Mouse (Mus musculus) myocyte (in vitro differentiated cells): ENCODE results near the gene Sin3b. TPM values are rescaled to one million over a fixed set of nuclear protein-coding genes. Genes with fewer than 3 reads are reported as not detected.

ENCODE experiments used
- H3K27me3 ChIP-seq: one replicate; pipeline ENCODE4 v1.6.1; 2011; ENCODE audit not compliant: control insufficient read depth, insufficient read depth, insufficient read length
- H3K36me3 ChIP-seq: one replicate; pipeline ENCODE4 v1.6.1; 2011; ENCODE audit not compliant: control insufficient read depth, insufficient read depth
- H3K4me2 ChIP-seq: one replicate; pipeline ENCODE4 v1.6.1; 2011; ENCODE audit warnings: low read depth, control low read depth
- H3K4me3 ChIP-seq: one replicate; pipeline ENCODE4 v1.5.1; 2011; ENCODE audit warnings: mild to moderate bottlenecking, control low read depth, moderate library complexity
- H3K79me2 ChIP-seq: one replicate; pipeline ENCODE4 v1.6.1; 2011; ENCODE audit not compliant: control insufficient read depth, insufficient read depth
- H3ac ChIP-seq: one replicate; pipeline ENCODE4 v1.6.1; 2011; ENCODE audit not compliant: control insufficient read depth, insufficient read length
- CEBPB ChIP-seq: IDR thresholded peaks from 2 replicates; pipeline ENCODE4 v1.6.1; 2011; ENCODE audit warnings: mild to moderate bottlenecking, moderate library complexity; ENCODE audit not compliant: poor library complexity, insufficient read depth, severe bottlenecking
- E2F4 ChIP-seq: IDR thresholded peaks from one replicate; pipeline ENCODE4 v1.6.1; 2011; ENCODE audit warnings: mild to moderate bottlenecking, control low read depth, moderate library complexity; ENCODE audit not compliant: insufficient read depth
- MAX ChIP-seq: IDR thresholded peaks from one replicate; pipeline ENCODE4 v1.6.1; 2011; ENCODE audit warnings: low read depth, mild to moderate bottlenecking, control low read depth
- MYOD1 ChIP-seq, 3 experiments: IDR thresholded peaks; one replicate each; pipeline ENCODE4 v1.6.1; 2011; ENCODE audit warnings: control low read depth in 2 of 3, low read depth in 2 of 3, mild to moderate bottlenecking in 2 of 3, moderate library complexity in 1 of 3; ENCODE audit not compliant: insufficient read length in 2 of 3, control insufficient read depth in 1 of 3
- MYOG ChIP-seq, 3 experiments: IDR thresholded peaks; one replicate each; pipeline ENCODE4 v1.6.1; 2011; ENCODE audit warnings: control low read depth in 2 of 3, low read depth in 2 of 3, mild to moderate bottlenecking in 2 of 3; ENCODE audit not compliant: insufficient read length in 2 of 3, control insufficient read depth in 1 of 3, insufficient read depth in 1 of 3
- POLR2A ChIP-seq: IDR thresholded peaks from one replicate; pipeline ENCODE4 v1.6.1; 2011; ENCODE audit warnings: low read depth, mild to moderate bottlenecking, control low read depth, moderate library complexity; ENCODE audit not compliant: insufficient read length
- POLR2AphosphoS2 ChIP-seq: IDR thresholded peaks from one replicate; pipeline ENCODE4 v1.6.1; 2011; ENCODE audit warnings: low read depth, control low read depth; ENCODE audit not compliant: insufficient read length
- REST ChIP-seq: IDR thresholded peaks from one replicate; pipeline ENCODE4 v1.6.1; 2011; ENCODE audit warnings: mild to moderate bottlenecking, control low read depth, moderate library complexity; ENCODE audit not compliant: insufficient read depth, insufficient read length
- SRF ChIP-seq: IDR thresholded peaks from one replicate; pipeline ENCODE4 v1.6.1; 2011; ENCODE audit warnings: low read depth; ENCODE audit not compliant: control insufficient read depth, insufficient read length
- TCF12 ChIP-seq: IDR thresholded peaks from one replicate; pipeline ENCODE4 v1.6.1; 2011; ENCODE audit warnings: mild to moderate bottlenecking, control low read depth; ENCODE audit not compliant: poor library complexity, insufficient read depth, severe bottlenecking
- TCF3 ChIP-seq: IDR thresholded peaks from one replicate; pipeline ENCODE4 v1.6.1; 2011; ENCODE audit warnings: low read depth, control low read depth; ENCODE audit not compliant: insufficient read length
- USF1 ChIP-seq: IDR thresholded peaks from one replicate; pipeline ENCODE4 v1.6.1; 2011; ENCODE audit warnings: low read depth, mild to moderate bottlenecking, control low read depth, moderate library complexity
- polyA plus RNA-seq: library from polyadenylated mRNA; unstranded; fragments of >200 nt; fragmentation: generic; extraction: Trizol; gene quantifications from one replicate; pipeline ENCODE4 v1.2.1, GENCODE M21; 2012; ENCODE audit warnings: missing spikeins

Sin3b gene
- polyA plus RNA-seq, 1 experiment = 155 TPM

- TF ChIP-seq CEBPB (no peak), USF1 (no peak), MYOG (IDR thresholded peaks at IDR 0.05; ENCODE audit: control insufficient read depth in 1 of 3, insufficient read depth in 1 of 3, insufficient read length in 2 of 3, low read depth in 2 of 3) (no peak), TCF3 (no peak), SRF (no peak), POLR2A (no peak), POLR2AphosphoS2 (no peak), E2F4 (no peak), TCF12 (no peak), MAX (no peak), MYOD1 (IDR thresholded peaks at IDR 0.05; ENCODE audit: control insufficient read depth in 1 of 3, insufficient read length in 2 of 3, low read depth in 2 of 3) (no peak), REST (no peak)
- Histone ChIP-seq H3ac (no peak overlapping the region), H3K27me3 (no peaks in the 10 kb centered on the region), H3K4me3 (no peak overlapping the region), H3K4me2 (no peak overlapping the region), H3K36me3 (peaks cover 42% of the 10 kb centered on the region), H3K79me2 (no peaks in the 10 kb centered on the region)
These were observed 13.8 kb downstream of the Sin3b start for GRCm38 (mm10) chr8:72736868-72737267.

- H3K4me2 ChIP-seq = no peak overlapping the region
- peak in 1 of 3 experiments; percentile 21 for TF ChIP-seq MYOD1 (IDR thresholded peaks at IDR 0.05; ENCODE audit: control insufficient read depth in 1 of 3, insufficient read length in 2 of 3, low read depth in 2 of 3)
- no peak for TF ChIP-seq POLR2AphosphoS2
- TF ChIP-seq TCF12 = no peak
- no peaks in the 10 kb centered on the region for H3K79me2 ChIP-seq
- peaks cover 48% of the 10 kb centered on the region for H3K36me3 ChIP-seq
- no peak overlapping the region for H3ac ChIP-seq
- no peak overlapping the region for H3K4me3 ChIP-seq
- no peaks in the 10 kb centered on the region for H3K27me3 ChIP-seq
These were observed 23.0 kb downstream of the Sin3b start for GRCm38 (mm10) chr8:72746061-72746460.

DNA sequence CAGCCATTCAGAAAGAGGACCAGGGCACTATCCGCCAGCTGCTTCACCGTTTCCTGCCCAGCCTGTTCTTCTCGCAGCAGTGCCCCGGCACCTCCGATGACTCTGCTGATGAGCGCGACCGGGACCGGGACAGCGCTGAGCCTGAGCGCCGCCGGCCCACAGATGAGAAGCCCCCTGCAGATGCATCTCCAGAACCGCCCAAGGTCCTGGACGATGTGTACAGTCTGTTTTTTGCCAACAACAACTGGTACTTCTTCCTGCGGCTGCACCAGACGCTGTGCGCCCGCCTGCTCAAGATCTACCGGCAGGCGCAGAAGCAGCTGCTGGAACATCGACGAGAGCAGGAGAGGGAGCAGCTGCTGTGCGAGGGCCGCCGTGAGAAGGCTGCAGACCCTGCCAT lies 26.8 kb downstream of the Sin3b start:
- H3K4me2 ChIP-seq = no peak overlapping the region
- TF ChIP-seq POLR2A (no peak), TCF12 (no peak), MAX (no peak), CEBPB (no peak)
- H3K36me3 ChIP-seq = peaks cover 49% of the 10 kb centered on the region
- H3K4me3 ChIP-seq = no peak overlapping the region
- H3ac ChIP-seq = no peak overlapping the region
- no peaks in the 10 kb centered on the region for H3K27me3 ChIP-seq
- no peaks in the 10 kb centered on the region for H3K79me2 ChIP-seq

GRCm38 (mm10) chr8:72750266-72750665 lies 27.2 kb downstream of the Sin3b start:
- H3K4me2 ChIP-seq = no peak overlapping the region

DNA sequence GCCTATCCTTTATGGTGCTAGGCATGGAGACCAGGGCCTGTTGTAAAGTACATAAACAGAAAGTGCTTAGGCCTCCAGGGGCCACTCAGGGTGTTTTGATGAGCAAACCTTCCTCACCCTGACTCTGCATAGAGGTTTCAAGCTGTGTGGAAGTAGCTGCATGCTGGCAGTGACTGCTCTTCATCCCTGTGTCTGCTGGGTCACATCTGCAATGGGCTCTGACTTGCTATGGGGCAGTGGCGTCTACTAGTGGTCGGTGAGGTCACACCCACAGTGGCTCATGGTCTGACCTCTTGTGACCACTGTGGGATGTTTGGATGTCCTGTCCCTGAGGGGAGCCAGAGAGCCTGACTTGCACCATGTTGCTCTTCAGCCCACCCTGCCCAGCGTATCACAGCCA lies 28.0 kb downstream of the Sin3b start:
- H3K79me2 ChIP-seq = no peaks in the 10 kb centered on the region
- no peak for TF ChIP-seq CEBPB
- TF ChIP-seq MYOG (IDR thresholded peaks at IDR 0.05; ENCODE audit: control insufficient read depth in 1 of 3, insufficient read depth in 1 of 3, insufficient read length in 2 of 3, low read depth in 2 of 3) = no peak
- TF ChIP-seq USF1 = no peak
- TF ChIP-seq SRF = no peak
- TF ChIP-seq REST = no peak
- no peak for TF ChIP-seq TCF12
- TF ChIP-seq E2F4 = no peak
- no peak for TF ChIP-seq POLR2A
- no peak for TF ChIP-seq POLR2AphosphoS2
- no peak for TF ChIP-seq MYOD1 (IDR thresholded peaks at IDR 0.05; ENCODE audit: control insufficient read depth in 1 of 3, insufficient read length in 2 of 3, low read depth in 2 of 3)
- no peak for TF ChIP-seq TCF3
- TF ChIP-seq MAX = no peak
- H3K4me2 ChIP-seq = no peak overlapping the region
- no peaks in the 10 kb centered on the region for H3K27me3 ChIP-seq
- H3K4me3 ChIP-seq = no peak overlapping the region
- peaks cover 45% of the 10 kb centered on the region for H3K36me3 ChIP-seq
- no peak overlapping the region for H3ac ChIP-seq

More at GRCm38 (mm10) chr8:72750266-72750665, 27.2 kb downstream of the Sin3b start:
- no peaks in the 10 kb centered on the region for H3K79me2 ChIP-seq
- no peaks in the 10 kb centered on the region for H3K27me3 ChIP-seq
- H3K36me3 ChIP-seq = peaks cover 45% of the 10 kb centered on the region
- no peak overlapping the region for H3ac ChIP-seq
- TF ChIP-seq POLR2A (no peak), MYOD1 (IDR thresholded peaks at IDR 0.05; ENCODE audit: control insufficient read depth in 1 of 3, insufficient read length in 2 of 3, low read depth in 2 of 3) (no peak), SRF (no peak), USF1 (no peak), POLR2AphosphoS2 (no peak), TCF12 (no peak), MYOG (IDR thresholded peaks at IDR 0.05; ENCODE audit: control insufficient read depth in 1 of 3, insufficient read depth in 1 of 3, insufficient read length in 2 of 3, low read depth in 2 of 3) (no peak), TCF3 (no peak), E2F4 (no peak), CEBPB (no peak), REST (no peak), MAX (no peak)
- no peak overlapping the region for H3K4me3 ChIP-seq
